Mouse (Mus musculus) olfactory bulb, adult 2 months (tissue): ENCODE measurements around the gene Fbxl13. TPM values are rescaled to one million over a fixed set of nuclear protein-coding genes. Genes with fewer than 3 reads are reported as not detected.

Experiments
- H3K27ac ChIP-seq: fragments of 200-500 bp; 2 replicates; pipeline ENCODE4 v1.5.1; 2012; ENCODE audit warnings: low read depth, low read length; ENCODE audit not compliant: insufficient read depth
- H3K4me1 ChIP-seq: fragments of 200-500 bp; 2 replicates; pipeline ENCODE4 v1.6.1; 2012; ENCODE audit warnings: low read length; ENCODE audit not compliant: control insufficient read depth, insufficient read depth
- H3K4me3 ChIP-seq: fragments of 200-500 bp; 2 replicates; pipeline ENCODE4 v1.5.1; 2012; ENCODE audit warnings: mild to moderate bottlenecking, low read depth, low read length, moderate library complexity; ENCODE audit not compliant: insufficient read depth
- CTCF ChIP-seq: fragments of 200-500 bp; IDR thresholded peaks from 2 replicates; pipeline ENCODE4 v1.5.1; 2012; ENCODE audit warnings: low read depth, mild to moderate bottlenecking, low read length, moderate library complexity; ENCODE audit not compliant: insufficient read depth
- POLR2A ChIP-seq: fragments of 200-500 bp; IDR thresholded peaks from 2 replicates; pipeline ENCODE4 v1.6.1; 2012; ENCODE audit warnings: mild to moderate bottlenecking, low read depth, low read length, moderate library complexity; ENCODE audit not compliant: insufficient read depth
- WGBS: fragments of 180-500 bp; shearing (Covaris S2); methylation state at CpG from one replicate; pipeline ENCODE4 v1.1.7; 2018; 5-methylcytosine and 5-hydroxymethylcytosine counted together
- polyA plus RNA-seq: library from polyadenylated mRNA; stranded (reverse); fragments of >200 nt; gene quantifications from 2 replicates; pipeline ENCODE4 v1.2.4, GENCODE M21; 2012; ENCODE audit warnings: low replicate concordance; ENCODE audit not compliant: missing spikeins, insufficient read depth, insufficient read length

Gene Fbxl13
- polyA plus RNA-seq, 1 experiment: not detected

DNA sequence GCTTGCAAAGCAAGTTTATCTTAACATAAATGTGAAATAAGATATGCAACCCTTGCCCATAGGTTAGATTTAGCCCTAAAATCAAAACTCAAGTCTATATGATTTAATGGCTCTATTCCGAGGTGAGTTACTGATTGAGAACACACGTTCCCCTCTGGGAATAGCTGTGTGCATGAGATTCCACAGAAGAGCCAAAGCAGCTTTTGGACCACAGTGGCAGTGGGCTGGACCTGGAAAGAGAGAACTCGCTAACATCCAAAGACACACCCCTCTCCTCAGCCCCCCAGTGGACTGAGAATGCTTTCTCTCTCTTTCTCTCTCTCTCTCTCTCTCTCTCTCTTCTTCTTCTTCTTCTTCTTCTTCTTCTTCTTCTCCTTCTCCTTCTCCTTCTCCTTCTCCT, 100.6 kb downstream of the Fbxl13 start:
- H3K4me1 ChIP-seq: no peaks in the 10 kb centered on the region
- TF ChIP-seq POLR2A: no peak
- no peak for TF ChIP-seq CTCF
- H3K4me3 ChIP-seq: no peak overlapping the region
- no peak overlapping the region for H3K27ac ChIP-seq
- WGBS: 59% methylated on average over 3 of the region's 3 CpGs

DNA sequence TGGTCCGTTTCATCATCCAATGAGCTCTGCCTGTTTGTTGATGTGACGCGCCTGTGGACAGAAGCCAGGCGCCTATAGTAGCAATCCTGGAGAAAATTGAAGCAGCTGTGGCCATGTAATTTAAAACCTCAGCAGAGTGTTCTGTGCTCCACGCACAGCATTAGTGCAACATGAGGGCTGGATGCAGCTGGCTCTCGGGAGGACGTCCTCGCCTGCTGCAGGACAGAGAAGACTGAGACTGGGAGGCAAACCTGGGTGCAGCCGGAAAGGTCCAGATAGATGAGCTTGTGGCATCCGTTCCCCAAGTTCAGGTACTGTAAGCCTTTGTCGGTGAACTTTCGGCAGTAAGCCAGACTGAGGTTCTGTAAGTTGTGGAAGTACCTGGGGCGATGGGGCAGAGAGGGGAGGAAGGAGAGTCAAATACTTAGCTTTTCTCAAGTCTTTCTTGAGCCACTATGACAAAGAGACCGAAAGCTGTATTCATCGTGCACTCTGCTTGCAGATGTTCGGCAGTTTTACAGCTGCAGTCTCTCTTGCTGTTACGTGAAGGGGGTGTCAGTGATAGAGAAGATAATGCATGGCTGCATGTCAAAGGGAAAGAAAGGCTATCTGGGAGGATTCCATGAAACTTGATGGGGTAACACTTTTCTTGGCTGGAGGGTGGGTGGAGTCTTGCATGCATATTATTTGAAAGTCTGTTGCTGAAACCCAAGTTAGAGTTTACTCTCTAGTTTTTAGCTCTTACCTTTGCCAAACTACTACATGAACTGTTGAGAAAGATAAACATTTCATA, 101.8 kb downstream of the Fbxl13 start, which contains the start of gene Lrrc17:
Lrrc17 (plus strand) TSS at position 151 of the 793 bp plus-strand sequence.
- Histone ChIP-seq H3K27ac (no peak within 1 kb of the TSS), H3K4me3 (no peak within 1 kb of the TSS), H3K4me1 (no peaks in the 10 kb centered on the region)
- TF ChIP-seq CTCF: no peak
- TF ChIP-seq POLR2A: no peak
- WGBS: 48% methylated on average over 17 of the region's 17 CpGs

- no peaks in the 10 kb centered on the region for H3K4me1 ChIP-seq
- no peak overlapping the region for H3K4me3 ChIP-seq
- no peak overlapping the region for H3K27ac ChIP-seq
- TF ChIP-seq POLR2A (no peak), CTCF (no peak)
- 85% methylated on average over 4 of the region's 4 CpGs for WGBS
Observed at GRCm38 (mm10) chr5:21542226-21542625, 103.2 kb downstream of the Fbxl13 start.

- Histone ChIP-seq H3K4me3 (no peak overlapping the region), H3K4me1 (no peaks in the 10 kb centered on the region), H3K27ac (no peak overlapping the region)
- TF ChIP-seq POLR2A: no peak
- no peak for TF ChIP-seq CTCF
- WGBS: 89% methylated on average over 5 of the region's 5 CpGs
Observed at GRCm38 (mm10) chr5:21532921-21533320, 112.5 kb downstream of the Fbxl13 start.

GRCm38 (mm10) chr5:21532126-21532525, 113.3 kb downstream of the Fbxl13 start:
- no peak overlapping the region for H3K4me3 ChIP-seq
- no peaks in the 10 kb centered on the region for H3K4me1 ChIP-seq
- 96% methylated on average over 2 of the region's 2 CpGs for whole genome bisulfite sequencing
- TF ChIP-seq POLR2A (no peak), CTCF (no peak)
- no peak overlapping the region for H3K27ac ChIP-seq

GRCm38 (mm10) chr5:21529110-21529720, 116.2 kb downstream of the Fbxl13 start:
- Histone ChIP-seq H3K27ac (no peak overlapping the region), H3K4me3 (no peak overlapping the region), H3K4me1 (no peaks in the 10 kb centered on the region)
- WGBS: 85% methylated on average over 8 of the region's 8 CpGs
- TF ChIP-seq POLR2A (no peak), CTCF (no peak)

DNA sequence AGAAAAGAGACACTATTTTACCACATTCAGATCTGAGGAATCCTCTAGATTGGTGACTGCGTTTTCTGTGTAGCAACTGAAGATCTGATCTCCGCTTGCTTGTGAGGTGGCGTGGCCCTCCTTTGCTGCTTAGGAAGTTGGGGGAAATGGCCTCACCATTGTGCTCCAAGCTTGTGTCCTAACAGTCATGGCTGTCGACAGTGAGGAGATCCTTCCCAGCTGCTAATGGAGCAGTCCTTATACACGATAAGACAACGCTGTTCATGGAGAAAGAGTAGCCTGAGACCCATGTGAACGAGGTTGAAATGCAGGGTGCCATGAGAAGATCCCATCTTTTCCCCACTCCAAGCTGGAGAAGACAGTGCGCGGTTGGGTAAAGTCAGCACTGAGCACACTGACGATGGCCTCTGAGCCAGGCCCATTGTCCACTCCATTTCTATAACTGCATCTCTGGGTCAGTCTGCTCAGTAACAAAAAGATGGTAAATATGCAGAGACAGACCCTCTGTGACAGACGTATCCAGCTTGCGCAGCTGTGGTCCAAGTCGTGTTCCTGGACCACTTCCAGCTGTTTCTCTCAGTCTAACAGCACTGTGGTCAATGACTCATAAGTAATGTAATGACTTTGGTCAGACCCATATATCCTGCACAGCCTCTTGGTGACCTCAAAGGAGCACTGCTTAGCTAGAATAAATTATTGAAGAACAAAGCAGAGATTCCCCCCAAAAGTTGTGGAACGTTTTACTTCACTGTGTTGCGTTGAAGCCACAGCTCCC, 117.2 kb downstream of the Fbxl13 start:
- 87% methylated on average over 15 of the region's 15 CpGs for WGBS
- H3K4me1 ChIP-seq: no peaks in the 10 kb centered on the region
- H3K27ac ChIP-seq: no peak overlapping the region
- TF ChIP-seq POLR2A: no peak
- no peak for TF ChIP-seq CTCF
- H3K4me3 ChIP-seq: no peak overlapping the region

DNA sequence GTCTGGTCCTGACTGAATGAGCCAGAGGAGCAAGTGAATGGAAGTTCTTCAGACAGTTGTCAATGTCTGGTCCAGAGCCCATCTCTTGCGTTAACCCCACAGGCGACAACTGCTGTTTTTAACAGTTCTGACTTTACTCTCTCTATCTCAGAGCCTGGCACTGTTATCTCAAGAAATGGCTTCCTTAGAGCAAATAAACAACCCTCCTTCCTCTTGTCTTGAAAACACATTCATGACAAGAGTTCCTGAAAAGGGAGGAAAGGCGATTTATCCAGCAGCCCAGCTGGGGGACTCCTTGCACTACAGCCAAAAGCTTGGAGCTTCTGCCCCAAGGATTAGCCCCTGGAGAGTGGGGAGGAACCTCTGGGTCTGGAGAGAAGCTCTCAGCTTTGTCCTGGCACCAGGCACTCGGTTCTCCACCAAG, 117.9 kb downstream of the Fbxl13 start:
- 78% methylated on average over 4 of the region's 4 CpGs for WGBS
- no peak for TF ChIP-seq POLR2A

More for the DNA sequence above, 117.9 kb downstream of the Fbxl13 start:
- Histone ChIP-seq H3K4me1 (no peaks in the 10 kb centered on the region), H3K27ac (no peak overlapping the region), H3K4me3 (no peak overlapping the region)
